Mouse (Mus musculus) thymus, postnatal 14 days (tissue): ENCODE measurements around the gene Amz2.
"Not testable (repeated sequence)": the region's sequence is repeated elsewhere in the genome, so short reads cannot be mapped to it uniquely, and the experiment has no call there.

ENCODE experiments used
- DNase-seq: peaks from one replicate; pipeline ENCODE4 v3.0.0; 2021

Amz2 gene

DNA sequence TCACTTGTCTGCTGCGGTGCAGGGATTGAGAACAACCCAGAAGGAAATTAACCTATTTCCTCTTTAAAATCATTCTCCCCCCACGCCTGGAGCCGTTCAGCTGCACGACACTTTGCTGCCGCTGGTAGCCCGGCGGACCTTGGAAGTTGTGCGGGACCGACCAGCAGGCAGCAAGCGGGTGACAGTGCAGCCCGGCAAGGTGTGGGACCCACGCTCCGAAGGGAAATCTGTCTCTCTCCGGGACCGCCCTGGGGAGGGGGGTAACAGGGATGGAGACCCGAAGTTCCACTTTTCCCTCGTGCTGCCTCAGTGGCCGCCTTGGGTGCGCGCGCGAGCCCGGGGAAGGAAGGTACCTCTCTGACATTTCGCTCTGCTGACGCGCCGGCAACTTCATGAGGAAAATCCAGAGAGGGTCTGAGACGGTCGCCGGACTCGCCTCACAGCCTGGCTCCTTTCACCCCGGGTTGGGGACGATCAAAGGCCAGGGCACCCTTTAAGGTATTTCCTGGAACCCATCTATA, 46.5 kb downstream of the Amz2 start:
- DNase-seq = peak; percentile 64

DNA sequence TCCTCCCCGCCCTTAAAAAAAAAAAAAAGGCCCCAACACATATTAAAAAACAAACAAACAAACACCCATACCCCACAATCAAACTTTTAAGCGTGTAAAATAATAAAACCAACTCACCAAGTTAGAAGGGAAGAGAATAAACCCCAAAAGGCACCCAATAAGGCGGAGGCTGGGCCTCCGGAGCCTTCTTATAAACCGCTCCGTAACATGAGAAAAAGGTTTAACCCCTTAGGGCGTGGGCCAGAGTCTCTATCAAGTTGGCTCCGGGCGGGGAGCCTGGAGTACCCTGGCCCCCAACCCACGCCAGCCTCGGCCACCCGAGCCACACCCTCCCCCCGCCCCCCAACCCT, 47.0 kb downstream of the Amz2 start:
- DNase-seq = no peak

DNA sequence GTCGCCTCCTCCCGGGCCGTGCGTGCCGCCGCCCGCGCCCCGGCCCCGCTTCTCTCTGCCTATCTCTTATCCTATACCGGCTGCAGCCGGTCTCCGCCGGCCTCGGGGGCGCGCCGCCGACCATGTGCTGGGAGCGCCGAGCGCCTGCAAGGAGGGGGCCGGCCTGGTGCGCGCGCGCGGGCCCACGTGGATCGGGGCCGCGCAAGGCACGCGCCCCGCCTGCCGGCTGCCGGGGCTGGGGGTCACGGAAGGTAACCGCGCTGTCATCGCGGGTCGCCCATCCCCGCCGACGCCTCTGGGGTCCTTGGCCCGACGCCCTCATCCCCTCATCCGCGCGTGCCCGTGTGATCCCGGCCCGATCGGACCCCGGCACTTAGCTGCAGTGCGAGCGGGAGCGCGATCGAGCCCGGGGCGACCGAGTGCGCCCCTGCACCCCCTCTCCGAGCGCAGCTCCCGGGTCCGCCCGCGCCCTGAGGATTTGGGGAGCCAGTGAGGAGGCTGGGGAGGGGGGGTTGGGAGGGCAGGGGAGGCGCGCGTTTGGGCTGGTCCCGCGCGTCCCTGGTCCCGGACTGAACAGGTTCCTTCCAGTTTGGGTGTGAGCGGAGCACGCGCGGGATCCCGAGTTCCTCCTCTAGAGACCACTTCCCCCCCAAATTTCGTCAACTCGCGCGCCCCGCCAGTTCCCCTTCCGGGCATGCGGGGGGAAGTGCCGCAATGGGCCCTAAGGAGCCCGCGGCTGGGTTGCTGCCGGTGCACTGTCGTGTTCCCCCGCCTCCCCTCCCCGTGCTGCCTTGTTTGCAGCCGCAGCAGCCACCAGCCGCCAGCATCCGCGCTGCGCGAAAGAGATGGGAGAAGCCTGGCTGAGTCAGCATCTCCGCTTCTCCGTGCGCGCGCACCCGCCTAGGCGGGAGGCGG, 47.7 kb downstream of the Amz2 start, which contains the start of the genes Arsg and Slc16a6:
Gene Arsg, plus strand, starts transcription at position 204 of the 915 bp plus-strand sequence.
Gene Slc16a6, minus strand, starts transcription at position 428 of the 915 bp plus-strand sequence.
- DNase-seq = peak; percentile 96

DNA sequence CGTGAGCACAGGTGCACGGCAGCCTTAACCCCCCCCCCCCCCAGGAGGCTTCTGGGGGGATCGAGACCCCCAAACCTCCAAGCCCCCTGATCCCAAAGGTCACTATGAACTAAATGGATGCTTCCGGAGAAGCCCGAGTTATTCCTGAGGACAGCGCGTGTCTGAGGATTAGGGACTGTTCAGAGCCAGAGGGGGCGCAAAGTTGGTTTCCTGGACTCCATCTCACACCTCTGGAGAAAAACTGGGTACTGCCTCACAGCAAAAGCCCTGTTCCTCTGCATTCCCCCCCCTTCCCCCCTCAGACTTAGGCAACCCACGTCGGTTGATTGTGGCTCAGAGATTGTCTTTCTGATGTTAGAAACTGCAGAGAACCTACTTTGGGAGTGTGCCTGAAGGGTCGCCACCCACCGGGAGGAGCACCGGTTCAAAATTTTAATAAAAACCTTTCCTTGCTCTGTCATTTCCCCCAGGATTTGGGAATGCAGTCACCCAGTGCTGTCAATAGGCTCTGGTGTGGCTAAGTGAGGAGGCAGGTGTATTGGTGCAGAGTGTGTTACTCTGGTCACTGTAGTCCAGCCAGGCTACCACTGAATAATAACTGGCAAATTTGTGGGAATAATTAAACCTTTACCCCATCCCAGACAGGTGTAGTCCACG, 48.5 kb downstream of the Amz2 start:
- no peak for DNase-seq

DNA sequence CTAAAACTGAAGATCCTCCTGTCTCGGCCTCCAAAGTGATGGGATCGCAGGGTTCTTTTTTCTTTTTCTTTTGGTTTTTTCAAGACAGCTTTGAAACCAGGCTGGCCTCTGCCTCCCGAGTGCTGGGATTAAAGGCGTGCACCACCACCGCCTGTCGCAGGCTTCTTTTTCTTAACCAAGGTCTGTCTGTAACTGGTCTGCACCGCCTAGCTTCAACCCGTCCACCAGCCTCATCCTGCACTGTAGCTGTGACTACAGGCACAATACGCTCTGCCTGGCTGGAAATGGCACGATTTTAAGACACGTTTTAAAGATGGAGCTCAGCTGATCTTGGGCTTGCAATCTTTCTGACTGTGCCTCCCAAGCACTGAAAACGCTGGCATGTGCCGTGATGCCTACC, 49.1 kb downstream of the Amz2 start:
- no peak for DNase-seq

DNA sequence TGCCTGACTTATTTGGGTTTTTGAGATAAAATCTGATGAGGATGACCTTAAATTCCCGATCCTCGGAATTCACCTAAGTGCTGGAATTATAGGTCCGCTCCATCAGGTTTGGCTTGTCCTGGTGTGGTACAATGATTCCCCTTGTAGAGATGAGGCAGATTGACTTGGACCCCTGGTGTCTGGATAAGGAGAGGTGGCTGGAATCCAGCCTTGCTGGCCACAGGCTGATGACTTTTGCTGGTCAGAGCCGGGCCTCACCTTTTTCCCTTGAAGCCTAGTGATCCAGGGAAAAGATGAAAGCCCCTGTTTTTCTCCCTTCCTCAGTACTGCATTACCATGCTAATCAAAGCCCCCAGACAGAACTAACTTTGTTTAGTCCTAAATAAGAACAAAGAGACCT, 50.0 kb downstream of the Amz2 start:
- DNase-seq = no peak

DNA sequence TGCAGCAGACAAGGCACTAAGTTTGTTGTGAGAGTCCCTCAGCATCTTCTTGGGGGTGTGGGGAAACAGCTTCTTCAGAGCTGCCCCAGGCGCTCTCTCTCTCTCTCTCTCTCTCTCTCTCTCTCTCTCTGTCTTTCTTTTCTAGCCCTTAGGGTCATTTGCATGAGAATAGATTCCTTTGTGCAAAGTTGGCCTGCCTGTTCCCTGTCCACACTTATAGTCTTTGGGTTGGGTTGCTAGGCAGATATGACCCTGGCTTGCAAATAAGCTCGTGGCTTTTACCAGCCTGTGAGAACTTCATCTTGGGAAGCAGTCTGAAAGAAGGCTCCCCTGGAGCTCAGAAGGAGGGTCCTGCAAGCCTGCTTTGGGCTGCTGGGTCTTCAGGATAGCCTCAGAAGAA, 50.5 kb downstream of the Amz2 start:
- DNase-seq = no peak

DNA sequence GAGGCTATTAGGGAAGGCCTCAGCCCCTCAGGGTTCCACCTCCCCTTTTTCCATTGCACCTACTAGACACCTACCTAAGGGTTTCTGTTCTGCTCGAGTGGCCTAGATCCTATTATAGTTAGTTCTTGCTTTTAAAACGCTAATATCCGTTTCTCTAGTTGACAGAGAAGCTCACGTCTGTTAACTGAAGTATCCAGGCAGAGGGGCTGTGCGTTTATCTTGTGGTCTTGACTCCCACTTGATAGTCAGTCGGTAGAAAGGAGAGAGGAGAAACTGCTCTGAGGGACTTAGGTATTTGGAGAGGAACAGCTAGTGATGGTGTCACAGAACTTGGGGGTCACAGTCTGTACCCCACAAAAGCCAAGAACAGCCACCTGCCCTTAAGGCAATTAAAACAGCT, 50.9 kb downstream of the Amz2 start:
- DNase-seq = no peak

DNA sequence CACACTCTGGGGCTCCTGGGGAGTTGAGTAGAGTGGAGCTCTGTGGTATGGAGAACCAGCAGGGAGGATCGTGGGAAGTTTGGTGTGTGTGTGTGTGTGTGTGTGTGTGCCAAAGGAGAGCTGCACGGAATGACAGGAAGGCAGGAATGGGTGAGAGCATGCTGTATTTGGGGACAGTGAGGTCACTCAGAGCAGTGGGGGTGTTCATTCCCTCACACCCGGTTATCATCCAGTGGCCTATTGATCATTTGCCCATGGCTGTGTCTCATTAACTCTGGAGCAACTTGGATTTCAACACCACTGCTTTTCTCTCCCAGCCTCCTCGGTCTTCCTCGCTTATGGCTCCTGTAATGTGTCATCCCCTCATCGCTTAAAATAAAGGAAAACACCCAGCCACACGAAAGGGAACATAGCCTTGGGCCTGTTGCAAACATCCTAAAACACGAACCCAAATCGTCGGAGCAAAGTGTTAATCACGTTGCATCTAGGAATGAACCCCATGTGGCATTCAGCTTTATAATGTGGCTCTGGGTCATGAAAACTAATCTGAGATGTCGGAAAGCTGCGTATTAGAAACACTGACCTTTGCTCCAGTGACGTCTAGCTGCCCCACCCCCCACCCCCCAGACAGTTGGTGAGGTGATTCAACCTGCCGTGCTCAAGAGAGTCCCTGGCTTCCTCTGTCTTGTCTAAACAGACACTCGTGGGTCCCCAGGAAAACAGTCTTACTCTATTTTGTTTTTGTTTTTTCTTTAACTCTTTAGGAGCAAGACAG, 52.0 kb downstream of the Amz2 start:
- DNase-seq = no peak

DNA sequence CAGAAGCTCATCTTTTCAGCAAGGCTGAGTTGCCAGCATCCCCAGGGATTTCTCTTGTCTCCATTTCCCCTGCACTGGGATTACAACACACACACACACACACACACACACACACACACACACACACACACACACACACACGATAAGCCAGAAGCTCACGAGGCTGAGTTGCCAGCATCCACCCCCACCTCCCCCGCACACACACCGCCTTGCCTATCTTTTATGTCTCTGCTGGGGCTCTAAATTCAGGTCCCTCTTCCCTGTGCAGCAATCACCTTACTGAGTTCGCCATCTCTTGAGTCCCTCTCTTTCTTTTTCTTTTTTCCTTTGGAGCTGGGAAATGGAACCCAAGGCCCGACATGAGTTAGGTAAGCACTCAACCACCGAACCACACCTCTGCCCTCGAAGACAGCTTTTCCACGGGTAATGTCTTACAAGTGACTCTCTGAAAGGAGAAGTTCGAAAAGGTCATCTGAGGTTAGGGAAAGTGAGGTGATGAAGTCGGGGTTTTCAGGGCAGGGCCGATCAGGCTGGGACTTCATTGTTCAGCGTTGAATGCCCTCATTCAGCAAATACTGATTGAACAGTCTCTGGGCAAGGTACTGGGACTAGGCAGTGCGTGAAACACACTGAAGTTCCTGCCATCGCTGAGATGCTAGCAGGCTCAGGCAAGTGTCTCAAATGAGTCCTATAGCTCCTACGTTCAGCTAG, 54.0 kb downstream of the Amz2 start:
- DNase-seq = no peak

DNA sequence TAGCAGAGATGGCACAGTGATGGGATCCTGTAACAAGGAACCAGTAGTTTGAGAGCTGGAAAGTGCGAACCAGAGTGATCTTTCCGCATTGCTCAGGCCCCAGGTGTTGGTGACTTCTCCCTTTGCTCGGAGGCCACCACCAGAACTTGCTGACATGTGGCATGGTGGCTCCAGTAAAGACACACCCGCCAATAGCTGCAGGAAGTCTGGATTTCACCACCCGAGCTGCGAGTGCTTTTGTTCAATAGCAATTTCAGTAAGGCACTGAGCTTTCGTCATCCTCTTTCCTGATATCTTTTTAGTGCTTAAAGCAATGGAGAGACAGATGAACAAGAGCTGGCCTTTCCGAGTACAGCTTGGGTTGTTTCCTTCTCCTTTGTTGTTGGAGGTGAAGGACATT, 54.7 kb downstream of the Amz2 start:
- DNase-seq = no peak

DNA sequence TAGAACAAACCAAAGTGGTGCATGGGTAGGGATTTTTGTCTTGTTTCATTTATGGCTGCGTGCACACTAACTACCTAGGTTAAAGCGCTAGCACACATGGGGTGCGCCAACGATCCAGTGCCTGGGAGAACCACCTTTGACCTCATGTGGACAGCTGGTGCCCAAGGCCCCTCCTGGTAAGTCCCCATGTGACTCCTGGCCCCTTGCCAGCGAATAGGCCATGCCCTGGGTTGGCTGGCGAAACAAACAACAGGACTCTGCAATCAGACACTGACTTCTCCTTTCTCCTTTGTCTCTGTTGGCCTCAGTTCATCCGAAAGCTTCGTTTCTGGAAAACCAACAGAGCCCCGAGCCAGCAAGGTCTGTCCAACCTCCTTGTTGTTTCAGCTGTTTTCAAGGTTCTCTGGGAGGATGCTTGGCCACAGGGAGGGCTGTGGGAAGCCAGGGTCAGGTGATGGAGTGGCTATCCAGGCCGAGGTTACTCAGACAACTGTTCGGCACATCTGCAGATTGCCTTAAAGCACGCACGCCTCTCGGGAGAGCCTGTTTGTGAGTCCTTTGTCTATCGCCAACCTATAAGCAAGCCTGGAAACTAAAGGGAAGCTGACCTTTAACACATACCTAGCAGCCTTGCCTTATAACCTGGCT, 59.8 kb downstream of the Amz2 start:
- no peak for DNase-seq

DNA sequence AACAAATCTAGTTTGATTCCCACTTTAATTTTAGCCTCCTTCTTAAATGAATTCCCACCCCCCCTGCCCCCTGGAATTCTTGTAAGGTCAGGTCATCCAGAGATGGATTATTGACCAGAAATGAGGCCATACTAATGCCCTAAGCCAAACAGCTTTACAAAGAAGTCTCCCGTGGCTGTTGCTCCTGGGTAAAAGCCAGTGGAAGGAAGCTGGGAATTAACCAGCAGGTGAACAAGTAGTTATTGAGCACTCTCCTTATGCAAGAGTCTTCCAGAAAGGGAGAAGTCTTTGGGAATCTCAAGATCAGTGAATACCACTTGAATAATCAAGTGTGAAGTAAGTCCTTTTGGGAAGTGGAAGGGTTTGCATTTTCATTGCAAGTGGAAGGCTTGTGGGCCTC, 61.4 kb downstream of the Amz2 start:
- no peak for DNase-seq

DNA sequence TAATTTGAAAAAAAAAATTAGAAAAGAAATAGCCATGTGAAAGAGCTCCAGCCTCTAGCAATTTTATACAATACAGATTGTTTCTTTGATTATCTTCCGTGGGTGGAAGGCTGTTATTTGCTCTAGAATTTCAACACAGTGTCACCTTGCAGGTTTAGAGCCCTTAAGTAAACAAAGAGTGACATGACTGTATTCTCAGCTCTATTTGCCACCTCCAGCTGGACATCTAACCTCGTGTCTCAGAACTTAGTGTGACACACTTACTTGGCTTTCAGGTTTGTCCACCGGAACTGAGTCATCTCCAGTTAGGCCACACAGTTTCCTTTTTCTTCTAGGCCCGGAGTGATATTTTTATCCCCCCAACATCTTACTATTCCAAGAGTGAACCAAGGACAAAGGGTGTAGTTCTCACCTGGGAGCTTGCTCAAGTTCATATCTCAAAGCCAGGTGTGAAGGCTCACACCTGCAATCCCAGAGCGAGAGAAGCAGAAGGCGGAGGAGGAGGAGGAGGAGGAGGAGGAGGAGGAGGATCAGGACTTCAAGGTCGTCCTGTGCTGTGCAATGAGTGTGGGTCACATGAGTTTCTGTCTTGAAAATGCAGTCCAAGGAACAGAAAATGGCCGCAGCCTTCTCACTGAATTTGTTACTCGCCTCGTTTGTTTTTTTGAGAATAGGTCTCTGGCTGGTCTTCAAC, 62.4 kb downstream of the Amz2 start:
- no peak for DNase-seq

DNA sequence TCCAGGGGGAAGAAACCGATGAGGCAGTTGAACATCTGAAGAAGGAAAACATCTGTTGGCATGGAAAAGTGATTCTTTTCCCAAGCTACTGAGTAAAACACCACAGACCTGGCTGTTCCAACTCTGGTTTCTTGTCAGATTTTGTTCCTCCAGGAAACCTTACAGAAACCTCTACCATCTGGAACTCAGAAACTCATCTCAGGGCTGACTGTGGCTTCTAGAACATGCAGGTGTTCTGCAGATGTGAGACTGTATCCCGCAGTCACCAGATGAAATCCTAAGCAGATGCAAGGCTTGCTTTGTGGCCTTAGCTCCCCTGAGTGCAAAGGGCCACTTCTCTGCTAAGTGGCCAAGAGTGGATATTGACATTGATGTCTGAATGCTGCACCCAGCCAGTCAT, 64.0 kb downstream of the Amz2 start:
- no peak for DNase-seq

DNA sequence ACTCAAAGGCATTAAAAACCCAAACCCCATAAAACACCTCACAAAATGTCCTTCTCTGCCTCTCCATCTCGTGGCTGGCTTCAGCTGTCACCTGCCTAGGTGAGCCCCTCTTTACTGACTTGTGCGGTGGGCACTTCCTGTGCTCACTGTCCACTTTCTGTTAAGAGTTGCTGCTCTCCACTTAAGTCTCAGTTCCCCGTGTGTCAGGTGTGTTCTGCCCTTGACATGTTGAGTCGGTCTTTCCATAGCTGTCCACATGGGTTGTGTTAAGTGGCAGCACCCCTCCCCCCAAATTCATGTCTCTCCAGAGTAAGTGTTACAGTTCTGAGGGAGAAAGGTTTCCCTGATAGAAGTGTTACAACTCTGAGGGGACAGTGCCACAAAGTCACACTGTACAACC, 66.1 kb downstream of the Amz2 start:
- no peak for DNase-seq

DNA sequence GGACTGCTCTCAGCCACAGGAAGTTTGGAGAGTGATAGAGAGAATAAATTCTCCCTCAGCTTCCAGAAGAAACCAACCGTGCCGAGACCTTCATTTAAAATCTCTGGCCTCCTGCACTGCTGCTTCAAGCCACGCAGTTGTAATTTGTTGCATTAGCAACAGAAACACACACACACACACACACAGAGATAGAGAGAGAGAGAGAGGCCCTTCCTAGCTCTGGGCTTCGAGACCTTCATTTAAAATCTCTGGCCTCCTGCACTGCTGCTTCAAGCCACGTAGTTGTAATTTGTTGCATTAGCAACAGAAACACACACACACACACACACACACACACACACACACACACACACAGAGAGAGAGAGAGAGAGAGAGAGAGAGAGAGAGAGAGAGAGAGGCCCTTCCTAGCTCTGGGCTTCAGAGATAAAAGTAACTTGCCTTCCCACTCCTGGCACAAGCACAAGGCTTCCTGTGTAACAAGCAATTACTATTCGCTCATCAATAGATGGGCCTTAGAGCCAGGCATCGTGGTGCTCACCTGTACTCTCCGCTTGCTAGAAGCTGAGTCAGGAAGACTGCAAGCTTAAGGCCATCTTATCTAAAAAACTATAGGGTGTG, 67.2 kb downstream of the Amz2 start:
- not testable (repeated sequence) for DNase-seq

DNA sequence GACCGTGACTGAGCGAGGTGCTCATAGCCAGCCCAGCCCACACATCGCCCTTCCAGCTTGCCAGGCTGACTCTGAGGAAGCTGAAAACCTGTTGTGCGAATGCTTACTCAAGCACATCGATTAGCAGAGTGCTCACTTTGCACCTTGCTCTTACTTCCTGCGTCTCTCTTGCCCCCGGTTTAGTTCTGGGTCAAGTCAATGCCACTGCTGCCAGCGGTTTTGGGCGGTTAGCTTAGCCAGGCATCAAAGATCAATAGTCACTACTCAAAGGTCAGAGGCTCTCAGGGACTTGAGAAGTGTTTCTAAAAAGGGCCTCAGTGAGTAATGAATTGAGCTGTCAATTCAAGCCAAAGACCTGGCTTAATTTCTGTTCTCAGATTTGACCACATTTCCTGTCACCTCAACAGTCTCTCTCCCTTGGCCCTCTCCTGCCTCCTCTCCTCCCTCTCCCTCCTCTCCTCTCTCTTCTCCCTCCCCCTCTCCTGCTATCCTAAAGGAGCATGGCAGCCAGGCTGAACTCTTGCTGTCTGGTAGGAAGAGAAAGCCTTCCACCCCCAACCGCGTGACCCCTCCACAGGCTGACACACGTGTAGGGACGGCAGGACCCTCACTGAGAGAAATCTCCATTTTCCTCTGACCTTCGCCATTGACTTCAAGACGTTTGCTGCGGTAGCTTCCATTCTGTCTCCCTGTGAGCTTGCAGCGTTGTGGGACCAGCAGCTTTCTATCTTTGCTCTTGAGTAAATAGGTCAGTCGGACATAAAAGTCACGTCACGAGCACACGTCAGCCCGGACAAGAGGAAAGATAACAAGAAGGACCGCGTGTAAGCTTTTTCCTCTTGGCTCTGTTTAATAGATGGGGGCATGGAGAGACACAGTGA, 69.4 kb downstream of the Amz2 start:
- DNase-seq = no peak

DNA sequence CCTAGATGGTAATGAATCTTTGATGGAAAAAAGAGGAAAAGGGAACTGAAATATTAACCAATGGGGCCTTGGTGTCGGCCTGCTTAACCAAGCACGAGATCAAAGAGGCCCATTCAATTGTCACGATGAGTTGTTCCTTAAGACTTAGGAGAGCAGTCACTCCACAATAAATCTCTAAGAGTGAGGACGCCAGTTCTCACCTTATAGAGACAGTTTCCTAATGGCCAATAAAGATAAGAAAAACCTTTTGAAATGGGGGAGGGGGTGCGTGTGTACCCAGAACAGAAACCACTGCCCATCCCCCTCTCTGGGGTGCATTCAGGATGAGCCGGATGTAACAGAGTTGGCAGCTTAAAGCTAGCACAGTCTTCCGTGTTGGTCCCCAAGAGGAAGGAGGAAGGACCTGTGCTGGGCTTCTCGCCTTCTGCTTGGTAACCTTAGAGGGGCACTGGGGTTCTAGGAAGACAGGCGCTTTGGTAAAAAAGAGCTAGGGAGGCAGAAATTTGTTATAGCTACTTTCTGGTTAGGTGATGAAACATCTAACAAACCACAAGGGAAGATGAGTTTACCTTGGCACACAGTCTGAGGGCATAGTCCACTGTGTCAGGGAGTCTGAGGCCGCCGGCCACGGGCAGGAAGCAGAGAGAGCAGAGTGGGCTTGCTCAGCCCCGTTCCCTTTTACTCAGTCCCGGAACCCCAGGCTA, 70.2 kb downstream of the Amz2 start:
- DNase-seq = peak; percentile 75
